Mouse (Mus musculus) embryonic facial prominence, embryonic 15.5 days (tissue): Measurements from ENCODE around the gene Mrgpra2a. TPM values are rescaled to one million over a fixed set of nuclear protein-coding genes. Genes with fewer than 3 reads are reported as not detected.

Experiments used
- polyA plus RNA-seq: library from polyadenylated mRNA; unstranded; fragments of >200 nt; fragmentation: Nextera tagmentation; extraction: Ambion mirVana; gene quantifications from 2 replicates; pipeline ENCODE4 v1.2.1, GENCODE M21; 2015

The Mrgpra2a gene
- polyA plus RNA-seq, 1 experiment from 2014 or later: not detected

Other genes with a start within 250 kb of the Mrgpra2a start
- gene Mrgpra6, start 247.2 kb downstream of the Mrgpra2a start, polyA plus RNA-seq: not detected in 2 replicates
- gene Mrgpra9, start 199.3 kb downstream of the Mrgpra2a start, polyA plus RNA-seq: not detected in 2 replicates
- not detected in 2 replicates for gene Mrgpra1, start 97.9 kb downstream of the Mrgpra2a start, polyA plus RNA-seq
- gene Mrgpra2b, start 76.7 kb upstream of the Mrgpra2a start, polyA plus RNA-seq: not detected in 2 replicates
- not detected in 2 replicates for gene Mrgpra3, start 149.2 kb upstream of the Mrgpra2a start, polyA plus RNA-seq